Mouse (Mus musculus): ENCODE data around the gene Gm5475.

Gene Gm5475

DNA sequence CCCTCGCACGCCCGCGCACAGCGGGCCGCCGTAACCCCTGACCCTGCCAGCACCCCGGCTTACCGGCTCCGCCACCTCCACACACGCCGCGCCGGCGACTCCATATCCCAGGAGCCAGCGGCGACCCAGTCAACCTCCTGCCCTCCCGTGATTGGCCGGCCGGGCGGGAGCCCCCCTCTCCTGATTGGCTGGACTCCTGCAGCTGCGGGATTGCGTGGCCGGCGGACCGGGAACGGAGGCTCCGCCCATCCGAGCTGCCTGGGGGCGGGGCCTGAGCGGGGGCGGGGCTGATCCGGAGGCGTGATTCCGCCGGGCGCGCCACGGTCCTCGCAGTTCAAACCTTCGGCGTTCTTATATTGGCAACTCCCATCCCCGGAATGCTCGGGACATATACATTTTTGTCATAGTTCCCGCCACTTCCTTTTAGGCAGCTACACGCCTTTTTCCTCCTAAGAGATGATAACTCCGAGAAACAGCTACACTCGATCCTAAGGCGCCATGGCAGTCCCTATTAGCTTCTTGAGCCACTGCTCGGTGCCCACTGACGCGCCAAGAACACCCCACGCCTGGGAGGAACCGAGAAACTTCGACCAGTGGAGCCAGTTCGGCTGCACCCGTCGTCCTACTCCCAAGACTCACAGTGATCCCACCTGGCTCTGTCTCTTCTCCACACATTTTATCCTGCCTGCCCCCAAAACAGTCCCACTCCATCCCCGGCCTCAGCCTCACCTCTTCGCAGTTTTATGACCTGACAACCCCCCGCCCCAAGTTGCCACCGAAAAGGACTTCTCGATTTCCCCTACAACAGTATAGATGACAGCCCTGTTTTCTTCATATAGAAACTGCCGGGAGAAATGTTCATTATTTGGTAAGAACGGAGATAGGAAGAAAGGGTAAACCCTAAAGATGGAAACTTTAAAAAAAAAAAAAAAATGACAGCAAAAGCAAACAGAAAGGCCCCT is 1.2 kb downstream of the Gm5475 start:
- ChIA-PET CTCF (interaction anchor here (0.5 to 3.5 kb wide), 14 partner anchors 28 to 678 kb away, joined by 3 to 14 read pairs (median 3); partner anchors contain the start of gene Mettl7a3 (in 1 of the 4)), POLR2A (interaction anchor here (0.5 to 2.0 kb wide), 28 partner anchors 9 to 1964 kb away, joined by 3 to 14 read pairs (median 3); partner anchors contain the start of genes Dazap2 (in 2 of the 4) and Acvrl1 (in 1 of the 4))

DNA sequence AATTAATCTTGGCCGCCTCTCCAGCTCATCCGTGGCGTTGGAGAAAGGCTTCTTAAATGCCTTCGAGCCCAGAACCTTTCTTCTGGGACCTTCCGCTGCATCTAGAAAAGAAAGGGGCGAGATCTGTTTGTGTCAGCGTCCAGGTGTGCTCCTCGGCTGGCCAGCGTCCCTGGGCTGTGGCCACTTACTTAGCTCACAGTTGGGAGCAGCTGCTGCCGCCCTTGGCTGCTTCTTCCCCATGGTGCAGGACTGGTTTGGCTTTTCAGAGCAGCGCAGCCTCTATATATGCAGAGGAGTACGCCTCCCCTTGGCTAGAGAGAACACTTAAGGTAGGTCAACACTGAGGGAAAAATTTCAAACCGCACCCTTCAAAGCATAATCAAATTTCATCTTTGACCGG is 2.0 kb downstream of the Gm5475 start:
- ChIA-PET POLR2A (interaction anchor here in 3 of 4 experiments (0.7 to 2.0 kb wide), 11 partner anchors 10 to 550 kb away, joined by 3 to 14 read pairs (median 3); partner anchors contain the start of gene Dazap2 (in 1 of the 3)), CTCF (interaction anchor here in 3 of 4 experiments (0.6 to 3.5 kb wide), 5 partner anchors 27 to 190 kb away, joined by 3 to 14 read pairs (median 3); partner anchors contain the start of gene Mettl7a3 (in 1 of the 3))

DNA sequence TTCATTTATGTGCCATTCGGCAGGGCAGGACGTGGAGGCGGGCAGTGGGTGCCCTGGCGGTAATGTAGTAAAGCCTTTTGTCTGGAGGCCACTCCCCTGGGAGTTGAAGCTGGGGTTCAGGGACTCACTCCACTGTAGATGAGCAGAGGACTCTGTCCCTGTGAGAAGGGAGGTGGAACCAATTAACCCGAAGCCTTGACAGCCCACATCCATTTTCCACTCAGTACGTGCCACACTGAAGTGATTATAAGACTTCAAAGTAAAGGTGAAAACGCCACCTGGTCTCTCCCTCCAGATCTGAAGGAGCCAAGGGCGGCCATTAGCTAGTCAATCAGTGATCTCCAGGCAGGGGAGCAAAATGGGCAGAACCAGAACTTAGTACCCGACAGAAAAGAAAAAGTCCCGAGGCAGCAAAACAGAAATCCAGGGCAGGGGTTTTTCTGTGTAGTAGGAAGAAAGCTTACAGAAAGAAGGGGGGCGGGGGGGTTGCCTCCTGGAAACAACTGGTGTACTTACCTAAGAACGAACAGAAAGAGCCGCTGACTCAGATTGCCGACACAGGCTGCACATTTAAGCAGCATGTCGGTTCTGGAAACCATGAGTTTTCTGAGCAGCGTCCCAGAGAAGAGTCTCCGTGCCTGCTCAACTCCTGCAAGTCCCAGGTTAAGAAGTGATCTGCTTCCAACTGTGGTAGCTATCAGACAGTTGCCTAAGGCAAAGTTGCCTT is 2.6 kb downstream of the Gm5475 start, which contains the start of gene Slc11a2:
Gene Slc11a2 (minus strand): TSS at position 677 of the 727 bp plus-strand sequence.
- POLR2A ChIA-PET = interaction anchor here in 3 of 4 experiments (0.5 to 2.0 kb wide), 9 partner anchors 9 to 787 kb away, joined by 3 to 8 read pairs (median 3); partner anchors contain the start of gene Dazap2 (in 1 of the 3)
- CTCF ChIA-PET = interaction anchor here in 3 of 4 experiments (0.6 to 3.5 kb wide), 7 partner anchors 27 to 622 kb away, joined by 3 to 14 read pairs (median 4); no protein-coding TSS in a partner anchor

DNA sequence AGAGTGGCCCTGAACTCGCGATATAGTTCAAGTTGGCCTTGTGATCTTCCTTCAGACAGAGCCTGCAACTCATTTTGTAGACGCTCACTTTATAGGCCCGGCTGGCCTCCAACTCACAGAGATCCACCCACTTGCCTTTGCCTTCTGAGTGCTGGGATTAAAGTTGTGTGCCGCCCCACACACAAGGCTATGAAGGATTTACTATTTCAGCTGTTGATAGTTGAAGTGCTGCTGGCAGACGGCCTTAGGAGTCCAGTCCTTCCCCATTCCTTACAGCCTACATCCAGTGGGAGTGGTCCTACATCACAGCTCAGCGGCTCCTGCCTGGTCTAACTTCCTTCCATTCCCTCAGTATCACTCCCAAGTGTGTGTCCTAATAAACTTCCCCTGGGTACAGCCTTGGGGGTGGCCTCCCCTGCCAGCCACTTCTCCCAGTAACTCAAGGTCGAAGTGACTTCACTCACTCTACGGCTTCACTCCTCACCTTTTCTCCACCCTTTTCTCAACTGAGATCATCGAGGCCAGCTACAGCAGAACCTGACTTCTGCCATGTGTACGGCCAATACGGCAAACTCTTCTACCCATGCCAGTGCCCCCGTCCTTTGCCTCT is 6.5 kb downstream of the Gm5475 start:
- ChIA-PET POLR2A (interaction anchor here in 2 of 4 experiments (0.7 to 1.4 kb wide), 5 partner anchors 8 to 201 kb away, joined by 3 to 4 read pairs (median 3); partner anchors contain the start of gene Atf1 (in 1 of the 2)), CTCF (interaction anchor here (0.6 to 2.1 kb wide), 6 partner anchors 29 to 1819 kb away, joined by 3 to 7 read pairs (median 3); no protein-coding TSS in a partner anchor)

DNA sequence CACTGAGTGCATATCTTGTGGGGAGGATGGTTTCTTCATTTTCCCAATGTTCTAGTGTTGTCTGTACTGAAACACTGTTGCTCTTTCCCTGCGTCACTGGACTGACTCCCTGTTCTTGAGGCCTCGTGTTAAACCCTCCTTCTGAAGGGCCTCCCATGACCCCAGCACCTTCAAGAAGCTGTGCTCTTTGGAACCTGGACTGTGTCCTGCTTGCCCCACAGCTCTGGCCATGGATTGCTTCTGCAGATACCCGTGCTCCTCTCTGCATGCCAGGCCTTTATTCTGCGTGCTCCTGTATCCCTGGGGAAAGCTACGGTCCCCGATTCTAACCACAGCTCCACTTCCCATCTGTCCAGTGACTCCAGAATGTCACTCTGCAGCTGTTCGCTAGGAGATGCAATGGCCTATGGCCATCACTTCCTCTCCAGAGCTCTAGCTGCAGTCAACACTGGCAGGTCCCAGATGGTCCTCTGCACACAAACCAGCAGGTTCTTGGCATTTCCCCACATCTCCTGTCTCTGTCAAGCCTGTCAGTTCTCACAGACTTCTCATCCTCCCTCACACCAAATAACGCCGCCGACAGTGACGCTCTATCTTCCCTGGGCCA is 8.1 kb downstream of the Gm5475 start:
- ChIA-PET CTCF (interaction anchor here in 2 of 4 experiments (0.5 to 1.2 kb wide), 2 partner anchors 27 to 893 kb away, joined by 3 to 5 read pairs; no protein-coding TSS in a partner anchor), POLR2A (interaction anchor here in 1 of 4 experiments (1.2 kb wide), 1 partner anchor 14 kb away, joined by 5 read pairs; no protein-coding TSS in a partner anchor)

DNA sequence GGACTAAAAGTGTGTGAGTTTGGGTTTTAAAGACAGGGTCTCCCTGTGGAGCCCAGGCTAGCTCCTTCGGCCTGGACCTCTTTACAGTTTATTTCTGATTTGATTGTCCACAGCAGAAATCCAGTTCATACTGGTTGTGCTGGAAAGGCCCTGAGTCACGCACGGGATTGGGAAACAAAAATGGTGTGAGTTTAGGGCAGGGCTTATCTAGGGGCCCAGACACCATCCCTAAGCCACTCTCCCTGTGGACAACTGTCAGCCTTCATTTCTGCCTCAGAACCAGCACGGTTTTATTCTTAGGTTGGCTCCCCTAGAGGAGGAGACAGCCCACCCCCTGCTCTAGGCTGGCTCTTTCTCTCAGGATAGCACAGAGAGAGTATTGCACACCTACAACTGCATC is 11.3 kb downstream of the Gm5475 start:
- CTCF ChIA-PET = interaction anchor here in 1 of 4 experiments (0.8 kb wide), 1 partner anchor 72 kb away, joined by 5 read pairs; no protein-coding TSS in a partner anchor
- POLR2A ChIA-PET = no interaction called here

DNA sequence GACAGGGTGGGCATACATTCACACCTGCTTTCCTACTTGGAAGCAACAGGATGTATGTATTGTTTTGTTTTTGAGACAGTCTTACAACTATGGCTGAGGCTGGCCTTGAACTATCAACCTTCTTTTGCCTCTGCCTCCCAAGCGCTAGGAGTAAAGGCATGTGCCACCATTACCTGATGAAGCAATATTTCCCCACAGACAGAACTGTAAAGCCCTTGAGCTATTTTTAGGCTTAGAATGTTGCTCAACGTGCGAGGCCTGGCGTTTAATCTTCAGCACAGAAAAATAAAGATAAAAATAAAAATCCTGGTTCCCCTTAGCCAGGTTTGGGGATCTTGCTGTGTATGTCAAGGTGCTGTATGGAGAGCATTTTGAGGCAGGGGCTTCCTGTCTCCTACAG is 14.2 kb downstream of the Gm5475 start:
- ChIA-PET CTCF (interaction anchor here in 1 of 4 experiments (0.6 to 1.0 kb wide), 2 partner anchors 21 to 731 kb away, joined by 3 to 4 read pairs; partner anchors contain the start of gene Gm17349), POLR2A (interaction anchor here in 3 of 4 experiments (0.6 to 1.9 kb wide), 6 partner anchors 9 to 201 kb away, joined by 3 to 7 read pairs (median 6); partner anchors contain the start of gene Gm5475 (in 1 of the 3))

DNA sequence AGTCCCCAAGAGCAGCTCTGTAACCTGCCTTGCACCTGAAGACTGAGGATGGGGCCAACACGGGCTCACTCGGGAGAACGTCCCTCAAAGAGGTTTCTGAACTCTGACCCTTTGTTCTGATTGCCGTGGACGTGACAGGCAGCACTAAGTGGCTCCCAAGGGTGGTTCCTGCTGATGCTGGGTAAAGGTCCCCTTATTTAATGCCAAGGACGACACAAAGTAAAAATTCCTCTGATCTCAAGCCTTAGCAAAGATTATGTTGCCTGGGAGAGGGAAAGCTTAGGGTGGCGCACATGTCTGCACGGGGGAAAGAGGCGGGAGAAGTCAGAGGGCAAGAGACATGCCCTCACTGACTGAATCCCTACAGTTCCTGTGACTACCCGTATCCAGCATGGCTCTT is 14.6 kb downstream of the Gm5475 start:
- CTCF ChIA-PET = interaction anchor here in 1 of 4 experiments (1.0 kb wide), 1 partner anchor 21 kb away, joined by 3 read pairs; no protein-coding TSS in a partner anchor
- POLR2A ChIA-PET = interaction anchor here in 3 of 4 experiments (0.6 to 1.9 kb wide), 5 partner anchors 9 to 201 kb away, joined by 3 to 7 read pairs (median 6); partner anchors contain the start of gene Gm5475 (in 1 of the 3)

DNA sequence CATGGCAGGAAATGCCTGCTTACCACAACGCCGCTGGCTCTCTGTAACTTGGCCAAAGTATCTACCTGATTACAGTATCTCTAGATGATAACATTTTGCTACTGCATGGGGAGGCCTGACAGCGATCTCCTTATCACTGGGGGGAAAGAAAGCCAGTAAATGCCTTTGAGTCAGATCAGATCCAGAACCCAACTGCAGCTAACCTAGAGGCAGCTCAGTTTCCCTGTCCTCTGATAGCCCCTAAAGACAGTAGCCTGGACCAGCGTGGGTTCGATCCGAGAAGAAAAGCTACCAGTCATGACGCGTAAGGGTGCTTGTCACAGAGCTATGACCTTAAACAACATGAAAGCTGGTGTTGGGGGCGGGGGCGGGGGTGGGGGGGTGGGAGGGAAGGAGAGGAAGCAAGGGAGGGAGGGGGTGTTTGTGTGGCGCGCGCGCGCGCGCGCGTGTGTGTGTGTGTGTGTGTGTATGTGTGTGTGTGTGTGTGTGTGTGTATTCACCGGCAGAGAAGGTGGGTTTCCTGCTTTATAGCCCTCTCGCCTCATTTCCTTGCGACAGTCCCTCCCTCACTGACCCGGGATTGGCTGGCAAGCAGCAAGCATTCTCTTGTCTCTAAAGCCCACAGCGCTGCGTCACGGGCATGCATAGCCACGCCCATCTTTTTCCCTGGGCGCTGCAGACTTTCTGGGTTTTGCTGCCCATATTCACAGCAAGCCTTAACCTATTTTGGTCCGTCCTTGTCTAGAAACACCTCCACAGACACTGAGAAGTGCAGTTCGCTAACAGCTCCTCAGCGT is 21.4 kb downstream of the Gm5475 start:
- CTCF ChIA-PET = interaction anchor here (0.5 to 0.8 kb wide), 5 partner anchors 20 to 765 kb away, joined by 3 to 5 read pairs (median 3); no protein-coding TSS in a partner anchor
- POLR2A ChIA-PET = interaction anchor here in 2 of 4 experiments (1.0 to 1.7 kb wide), 11 partner anchors 8 to 634 kb away, joined by 3 to 6 read pairs (median 4); partner anchors contain the start of genes Gm5475 (in 1 of the 2) and Mettl7a1 (in 1 of the 2)

DNA sequence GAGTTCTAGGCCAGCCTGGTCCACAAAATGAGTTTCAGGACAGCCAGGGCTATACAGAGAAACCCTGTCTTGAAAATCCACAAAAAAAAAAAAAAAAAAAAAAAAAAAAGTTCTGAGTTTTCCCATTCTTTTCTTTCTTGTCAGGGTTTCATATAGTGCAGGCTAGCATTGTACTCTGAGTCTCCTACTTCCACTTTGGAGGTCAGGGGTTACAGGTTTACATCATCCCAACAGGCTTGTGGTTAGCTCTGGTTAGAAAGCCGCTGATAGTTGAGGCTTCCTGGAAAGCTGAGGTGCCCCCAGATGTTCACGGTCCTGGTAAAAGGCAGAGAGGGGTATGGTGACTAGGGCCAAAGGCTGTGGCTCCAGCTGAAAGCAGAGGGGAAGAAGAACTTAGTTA is 24.9 kb downstream of the Gm5475 start:
- ChIA-PET CTCF (interaction anchor here in 3 of 4 experiments (0.7 to 1.2 kb wide), 5 partner anchors 11 to 233 kb away, joined by 3 to 6 read pairs (median 3); no protein-coding TSS in a partner anchor), POLR2A (interaction anchor here in 1 of 4 experiments (0.6 kb wide), 1 partner anchor 404 kb away, joined by 5 read pairs; no protein-coding TSS in a partner anchor)

DNA sequence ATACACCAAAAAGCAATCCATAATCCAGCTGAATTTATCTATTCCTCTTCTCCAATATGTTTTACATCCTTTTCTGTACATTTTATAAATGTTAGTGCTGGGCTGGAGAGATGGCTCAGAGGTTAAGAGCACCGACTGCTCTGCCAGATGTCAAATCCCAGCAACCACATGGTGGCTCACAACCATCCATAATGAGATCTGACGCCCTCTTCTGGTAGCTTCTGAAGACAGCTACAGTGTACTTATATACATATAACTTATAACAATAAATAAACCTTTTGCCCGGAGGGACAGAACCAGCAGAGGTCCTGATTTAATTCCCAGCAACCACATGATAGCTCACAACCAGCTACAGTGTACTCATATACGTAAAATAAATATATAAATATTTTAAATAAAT is 26.6 kb downstream of the Gm5475 start:
- ChIA-PET CTCF (interaction anchor here (0.6 to 1.5 kb wide), 10 partner anchors 9 to 264 kb away, joined by 3 to 9 read pairs (median 4); no protein-coding TSS in a partner anchor), POLR2A (interaction anchor here in 2 of 4 experiments (1.1 to 1.7 kb wide), 4 partner anchors 12 to 50 kb away, joined by 3 to 5 read pairs (median 4); no protein-coding TSS in a partner anchor)

DNA sequence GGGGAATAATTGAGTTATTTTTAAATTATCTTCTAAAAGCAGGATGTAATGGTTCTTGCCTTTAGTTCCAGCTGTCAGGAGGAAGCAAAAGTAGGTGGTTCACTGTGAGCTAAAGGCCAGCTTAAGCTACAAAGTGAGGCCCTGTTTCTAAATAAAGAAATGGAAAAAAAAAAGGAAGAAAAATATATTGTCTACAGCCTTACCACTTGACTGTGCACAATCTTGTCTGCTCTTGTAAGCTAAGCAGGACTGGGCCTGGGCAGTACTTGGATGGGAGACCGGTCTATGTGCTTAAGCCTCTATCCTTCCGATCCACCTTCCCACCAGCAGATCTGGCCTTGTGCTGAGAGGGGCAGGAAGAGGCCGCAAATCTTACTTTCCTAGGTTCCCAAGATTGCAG is 27.5 kb downstream of the Gm5475 start:
- POLR2A ChIA-PET = interaction anchor here in 1 of 4 experiments (1.3 to 1.4 kb wide), 2 partner anchors 11 to 51 kb away, joined by 3 to 5 read pairs; no protein-coding TSS in a partner anchor
- CTCF ChIA-PET = interaction anchor here in 3 of 4 experiments (0.7 to 1.5 kb wide), 5 partner anchors 8 to 12 kb away, joined by 3 to 9 read pairs (median 6); no protein-coding TSS in a partner anchor

DNA sequence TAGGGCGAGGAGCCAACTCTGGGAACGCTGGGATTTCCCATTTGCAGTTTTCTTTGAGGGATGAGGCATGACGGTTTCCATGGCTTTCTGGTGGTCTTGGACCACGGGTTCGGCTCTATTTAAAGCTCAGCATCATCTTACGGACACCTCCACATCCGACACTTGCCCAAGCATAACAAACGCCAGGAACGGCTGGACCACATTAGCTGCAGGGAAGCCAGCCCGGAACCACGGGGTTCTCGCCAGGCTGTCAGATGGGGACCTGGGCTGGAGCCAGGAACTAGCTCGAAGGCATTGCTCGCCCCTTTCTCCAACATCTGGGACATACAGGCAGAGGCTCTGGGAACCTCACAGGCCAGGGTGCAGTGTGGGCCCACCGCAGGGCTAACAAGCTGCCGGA is 29.3 kb downstream of the Gm5475 start:
- ChIA-PET POLR2A (interaction anchor here in 2 of 4 experiments (0.6 to 2.3 kb wide), 23 partner anchors 8 to 250 kb away, joined by 3 to 17 read pairs (median 3); partner anchors contain the start of genes Gm5475 (in 1 of the 2) and Pou6f1 (in 1 of the 2)), CTCF (interaction anchor here (0.5 to 2.3 kb wide), 17 partner anchors 10 to 479 kb away, joined by 3 to 9 read pairs (median 3); partner anchors contain the start of genes Gm5475 (in 1 of the 4) and Slc11a2 (in 1 of the 4))

DNA sequence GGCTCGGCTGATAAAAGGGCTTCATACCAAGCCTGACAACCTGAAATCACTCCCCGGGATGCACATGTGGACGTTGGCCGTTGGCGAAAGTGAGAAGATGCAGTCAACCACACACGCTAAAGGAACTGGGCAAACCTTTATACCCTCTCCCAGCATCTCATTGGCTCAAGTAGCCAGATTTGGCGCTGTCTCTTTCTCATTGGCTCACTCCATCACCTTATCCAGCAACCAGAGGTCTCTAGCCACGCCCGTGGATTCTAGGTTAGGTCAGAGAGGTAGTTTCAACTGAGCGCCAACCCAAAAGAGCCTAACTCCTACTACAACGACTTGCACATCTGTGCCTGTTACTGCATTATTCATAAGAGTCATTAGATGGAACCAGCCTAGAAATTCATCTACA is 30.5 kb downstream of the Gm5475 start:
- ChIA-PET CTCF (interaction anchor here in 3 of 4 experiments (0.7 to 2.3 kb wide), 5 partner anchors 16 to 446 kb away, joined by 3 to 9 read pairs (median 3); partner anchors contain the start of genes Gm5475 (in 1 of the 3) and Slc11a2 (in 1 of the 3)), POLR2A (interaction anchor here in 3 of 4 experiments (0.6 to 2.3 kb wide), 8 partner anchors 9 to 794 kb away, joined by 3 to 17 read pairs (median 4); partner anchors contain the start of genes Gm5475 (in 1 of the 3) and Pou6f1 (in 1 of the 3))
